Mouse (Mus musculus) heart, postnatal 0 days (tissue): ENCODE measurements at regions not wholly inside any gene's neighbourhood (a gene's known extent, or its start where the extent isn't known, plus 50 kb on each side); places are given as distances from the start of the nearest gene placed in this dataset.

Source experiments
- CTCF ChIP-seq: IDR thresholded peaks from 2 replicates; pipeline ENCODE4 v1.5.1; 2016; ENCODE audit warnings: antibody characterized with exemption, control low read depth, low read depth
- EP300 ChIP-seq: IDR thresholded peaks from 2 replicates; pipeline ENCODE4 v1.6.1; 2016; ENCODE audit warnings: antibody characterized with exemption, low read depth

DNA sequence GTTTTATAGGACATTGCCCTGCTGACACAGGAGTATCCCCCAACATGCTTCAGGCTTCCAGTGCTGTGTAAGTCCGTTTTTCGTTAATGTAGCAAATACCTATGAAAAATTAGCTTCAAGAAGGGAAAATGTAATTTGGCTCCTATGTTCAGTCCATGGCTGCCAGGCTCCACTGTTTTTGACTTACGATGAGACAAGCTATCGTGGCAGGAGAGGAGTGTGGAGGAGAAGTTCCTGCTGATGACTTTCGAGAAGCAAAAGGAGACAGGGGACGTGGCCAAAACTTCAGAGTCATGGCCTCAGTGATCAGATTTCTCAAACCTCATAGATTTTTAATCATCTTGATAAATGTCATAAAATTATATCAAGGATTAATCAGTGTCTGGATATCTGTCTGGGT is 712.7 kb downstream of the Gm826 start:
- no peak for TF ChIP-seq CTCF
- TF ChIP-seq EP300: no peak
